In the genomic region with DNA sequence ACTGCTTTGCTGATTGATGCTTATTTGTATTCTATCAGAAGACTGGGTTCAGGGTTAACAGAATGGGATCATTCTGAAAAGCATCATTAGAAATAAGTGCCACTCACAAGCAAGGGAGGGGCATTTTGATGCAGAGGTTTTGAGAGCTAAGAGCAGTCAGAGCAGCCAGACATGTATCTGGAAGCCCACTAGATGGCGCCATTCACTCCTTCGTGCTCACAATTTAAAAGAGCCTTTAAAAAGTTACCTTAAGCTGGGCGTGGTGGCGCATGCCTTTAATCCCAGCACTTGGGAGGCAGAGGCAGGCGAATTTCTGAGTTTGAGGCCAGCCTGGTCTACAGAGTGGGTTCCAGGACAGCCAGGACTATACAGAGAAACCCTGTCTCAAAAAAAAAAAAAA, we compare ENCODE assay signal across 10 mouse cellular contexts. TPM values are rescaled to one million over a fixed set of nuclear protein-coding genes. Genes with fewer than 3 reads are reported as not detected.
DNase-seq lines count a peak whose midpoint lies in the region; ATAC-seq and TF ChIP-seq lines count a peak whose summit lies in the region.
"Not testable (repeated sequence)": the region's sequence is repeated elsewhere in the genome, so short reads cannot be mapped to it uniquely, and the experiment has no call there.
"Had no signal": no experiment of that assay in that cellular context is flagged by ENCODE, and none has a peak within 500 bp of the region (broad histone marks: within the 10 kb centered on the region; RNA-seq: fewer than 3 reads in every experiment).

No protein-coding gene starts in this region.

- not testable (repeated sequence) for H3K9me3 ChIP-seq in liver, embryonic 14.5 days (ENCODE audit: control insufficient read depth, low read length)

- H3K36me3 ChIP-seq in liver, embryonic 14.5 days (replicated peaks; ENCODE audit: control insufficient read depth, insufficient read depth, low read depth) = not testable (repeated sequence)

- not testable (repeated sequence) for H3K9ac ChIP-seq in liver, embryonic 14.5 days (replicated peaks)

- ATAC-seq in liver, embryonic 14.5 days (ENCODE audit: insufficient read depth) = not testable (repeated sequence)
- peak; percentile 66 for ATAC-seq in neutrophil, adult 5-6 weeks (ENCODE audit: extremely low read depth, insufficient number of reproducible peaks, low FRiP score, poor library complexity, severe bottlenecking)

- not testable (repeated sequence) for H3K4me2 ChIP-seq in liver, embryonic 14.5 days (ENCODE audit: low read depth)

- not testable (repeated sequence) for H3K4me3 ChIP-seq in liver, embryonic 14.5 days (ENCODE audit: insufficient read depth in 1 of 2, low read depth in 2 of 2, low read length in 2 of 2)

- peak; percentile 64 for TF ChIP-seq CTCF in liver, embryonic 14.5 days (IDR thresholded peaks at IDR 0.05; ENCODE audit: low read depth)

- H3K4me1 ChIP-seq in liver, embryonic 14.5 days (replicated peaks; ENCODE audit: control insufficient read depth in 2 of 2, insufficient read depth in 2 of 2, low read length in 1 of 2) = not testable (repeated sequence)

- peak; percentile 53 to 63 for DNase-seq in CD8-positive naive resting alpha-beta T cell, adult 2 months (ENCODE audit: low read depth in 2 of 2, low spot score in 2 of 2)
- peak; percentile 71 for DNase-seq in adrenal gland, postnatal 14 days
- peak; percentile 81 for DNase-seq in embryo, embryonic 10.5 days (ENCODE audit: low spot score)
- DNase-seq in heart, adult 18-20 months = peak; percentile 57 to 75
- peak; percentile 78 for DNase-seq in kidney, postnatal 10 days
- DNase-seq in liver, embryonic 14.5 days (ENCODE audit: low read depth in 3 of 3, low spot score in 3 of 3) = peak in 1 of 3 experiments; percentile 22
- DNase-seq in testis, postnatal 10 days (ENCODE audit: low spot score) = peak; percentile 62

- H3K27me3 ChIP-seq in liver, embryonic 14.5 days (ENCODE audit: control insufficient read depth, insufficient read depth, low read length) = not testable (repeated sequence)

- not testable (repeated sequence) for H3K27ac ChIP-seq in liver, embryonic 14.5 days

- TF ChIP-seq EP300 in liver, embryonic 14.5 days (IDR thresholded peaks at IDR 0.05; ENCODE audit: low read depth) = not testable (repeated sequence)

- WGBS in liver, embryonic 14.5 days (ENCODE audit: insufficient replicate concordance) = 19% methylated on average over 5 of the region's 5 CpGs

RNA-seq across cellular contexts. Expression of a gene that starts 26.9 kb away (rescaled TPM):
- 0.59 and 1.6 TPM in 2 replicates for total RNA-seq in adrenal gland, postnatal 14 days (2021)
- under 1 TPM in 1 of 2 experiments, not detected in 1; 0.82 TPM for total RNA-seq in heart, adult 18-20 months (2021)
- 1.9 and 2.3 TPM in 2 replicates for polyA plus RNA-seq in liver, embryonic 14.5 days (2012; rRNA removed)
- polyA plus RNA-seq in liver, embryonic 14.5 days (2014; fragmentation: Nextera tagmentation; extraction: Ambion mirVana) = 1.8 and 1.9 TPM in 2 replicates
- total RNA-seq in neutrophil, adult 5-6 weeks (2017) = 26.9 and 34.1 TPM in 2 replicates
- polyA plus RNA-seq: kidney, embryonic 16.5 days; midbrain, embryonic 13.5 days had no signal

Comparison
In these comparisons a context has a peak if more than half of its experiments do, and no peak if none do; other contexts are left out.
1. RNA of a gene that starts 26.9 kb away (total RNA-seq): 26.9 to 34.1 TPM in neutrophil, adult 5-6 weeks; 0.82 TPM in heart, adult 18-20 months and 0.59 to 1.6 TPM in adrenal gland, postnatal 14 days; every median in the first group is over 10 times any median in the second.